Mouse (Mus musculus): ENCODE measurements at regions not wholly inside any gene's neighbourhood (a gene's known extent, or its start where the extent isn't known, plus 50 kb on each side); places are given as distances from the start of the nearest gene placed in this dataset.

GRCm38 (mm10) chr4:39508866-39509265, 58.8 kb downstream of the 1700009N14Rik start:
- no peak for DNase-seq

GRCm38 (mm10) chr4:39527492-39527891, 77.4 kb downstream of the 1700009N14Rik start:
- no peak for DNase-seq

GRCm38 (mm10) chr4:39528661-39529060, 78.6 kb downstream of the 1700009N14Rik start:
- DNase-seq, result no peak

GRCm38 (mm10) chr4:39556101-39556763, 106.1 kb downstream of the 1700009N14Rik start:
- no peak for DNase-seq

- DNase-seq, result no peak
Measured at GRCm38 (mm10) chr4:39597426-39597825, 147.3 kb downstream of the 1700009N14Rik start.

GRCm38 (mm10) chr4:39605046-39605445, 155.0 kb downstream of the 1700009N14Rik start:
- DNase-seq, result no peak

GRCm38 (mm10) chr4:39644136-39644535, 194.0 kb downstream of the 1700009N14Rik start:
- DNase-seq, result no peak

- no peak for DNase-seq
Measured at GRCm38 (mm10) chr4:39644849-39645248, 194.8 kb downstream of the 1700009N14Rik start.

- no peak for DNase-seq
Measured at GRCm38 (mm10) chr4:39660538-39660937, 210.4 kb downstream of the 1700009N14Rik start.

- no peak for DNase-seq
Measured at GRCm38 (mm10) chr4:39672609-39673008, 222.5 kb downstream of the 1700009N14Rik start.

GRCm38 (mm10) chr4:39695236-39695635, 245.1 kb downstream of the 1700009N14Rik start:
- no peak for DNase-seq

GRCm38 (mm10) chr4:39697565-39697964, 247.5 kb downstream of the 1700009N14Rik start:
- peak; percentile 79 for DNase-seq

GRCm38 (mm10) chr4:39699347-39699746, 249.3 kb downstream of the 1700009N14Rik start:
- no peak for DNase-seq

GRCm38 (mm10) chr4:39717477-39717876, 267.4 kb downstream of the 1700009N14Rik start:
- no peak for DNase-seq

GRCm38 (mm10) chr4:39718691-39719090, 268.6 kb downstream of the 1700009N14Rik start:
- no peak for DNase-seq

GRCm38 (mm10) chr4:39719951-39720350, 269.9 kb downstream of the 1700009N14Rik start:
- DNase-seq, result no peak

GRCm38 (mm10) chr4:39721524-39721923, 271.4 kb downstream of the 1700009N14Rik start:
- no peak for DNase-seq

- DNase-seq, result no peak
Measured at GRCm38 (mm10) chr4:39765586-39765985, 315.5 kb downstream of the 1700009N14Rik start.

- no peak for DNase-seq
Measured at GRCm38 (mm10) chr4:39791096-39791495, 341.0 kb downstream of the 1700009N14Rik start.

GRCm38 (mm10) chr4:39809950-39810349, 332.9 kb upstream of the Aco1 start:
- no peak for DNase-seq

GRCm38 (mm10) chr4:39812766-39813165, 330.1 kb upstream of the Aco1 start:
- DNase-seq, result no peak

GRCm38 (mm10) chr4:39815620-39816019, 327.3 kb upstream of the Aco1 start:
- no peak for DNase-seq

- DNase-seq, result no peak
Measured at GRCm38 (mm10) chr4:39817675-39818074, 325.2 kb upstream of the Aco1 start.

GRCm38 (mm10) chr4:39833634-39834033, 309.2 kb upstream of the Aco1 start:
- DNase-seq, result no peak
